Mouse (Mus musculus) heart, adult 2 months (tissue): ENCODE results near the gene Efhc1.

Experiments used
- CTCF ChIP-seq: fragments of 200-600 bp; IDR thresholded peaks from 2 replicates; pipeline ENCODE4 v1.8.1; 2022; ENCODE audit warnings: antibody characterized with exemption, mild to moderate bottlenecking, moderate library complexity
- POLR2A ChIP-seq: fragments of 200-500 bp; IDR thresholded peaks from 2 replicates; pipeline ENCODE4 v1.6.1; 2011; ENCODE audit warnings: mild to moderate bottlenecking, low read depth, low read length, control low read depth; ENCODE audit not compliant: insufficient read depth

GRCm38 (mm10) chr1:20922612-20923399 lies 28.6 kb upstream of the Efhc1 start:
- TF ChIP-seq CTCF: no peak
- no peak for TF ChIP-seq POLR2A
